19 mouse cellular contexts compared by ENCODE assay signal in the genomic region with DNA sequence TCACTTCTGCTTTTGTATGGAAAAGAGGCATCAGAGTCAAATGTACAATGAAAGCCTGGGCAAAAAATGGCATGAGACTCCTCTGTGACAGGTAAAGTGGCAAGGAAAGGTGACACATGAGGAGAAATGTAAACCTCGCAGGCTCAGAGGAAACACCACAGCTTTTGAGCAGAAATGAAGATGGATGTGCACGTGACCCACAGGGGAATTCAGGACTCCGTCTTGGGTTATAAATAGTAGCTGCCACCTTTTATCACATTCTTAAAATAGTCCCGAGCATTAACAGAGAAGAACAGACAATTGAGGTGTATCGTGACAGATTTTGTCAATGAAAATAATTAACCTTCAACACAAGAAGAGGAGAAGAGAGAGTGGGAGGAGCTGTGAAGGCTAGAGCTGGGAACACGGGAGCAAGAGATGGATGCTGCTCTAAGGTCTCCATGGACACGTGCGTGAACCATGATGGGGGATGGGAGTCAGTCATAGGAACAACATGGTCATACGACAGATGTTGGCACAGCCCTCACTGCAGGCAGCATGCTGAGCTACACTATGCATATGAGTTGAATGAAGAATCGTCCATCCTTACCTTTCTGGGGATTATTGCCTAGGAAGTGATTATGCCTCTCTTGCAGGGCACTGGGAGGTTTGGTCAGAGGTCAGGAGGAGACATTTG.
DNase-seq lines count a peak whose midpoint lies in the region; ATAC-seq lines count a peak whose summit lies in the region.
"Had no signal": no experiment of that assay in that cellular context is flagged by ENCODE, and none has a peak within 500 bp of the region (broad histone marks: within the 10 kb centered on the region; RNA-seq: fewer than 3 reads in every experiment).

No protein-coding gene starts in this region.

- peak overlapping the region; percentile 46 for H3K4me2 ChIP-seq in heart, embryonic 12.5 days
- H3K4me2 ChIP-seq in heart, embryonic 13.5 days, result peak overlapping the region; percentile 37
- no peak overlapping the region for H3K4me2 ChIP-seq in hindbrain, embryonic 16.5 days (ENCODE audit: low read length)
- H3K4me2 ChIP-seq in intestine, embryonic 15.5 days (replicated peaks), result no peak overlapping the region

- H3K36me3 ChIP-seq in heart, embryonic 12.5 days, result no peaks in the 10 kb centered on the region
- no peaks in the 10 kb centered on the region for H3K36me3 ChIP-seq in heart, embryonic 13.5 days
- H3K36me3 ChIP-seq in hindbrain, embryonic 16.5 days (ENCODE audit: control insufficient read depth, insufficient read depth, low read length), result no peaks in the 10 kb centered on the region
- no peaks in the 10 kb centered on the region for H3K36me3 ChIP-seq in intestine, embryonic 15.5 days
- H3K36me3 ChIP-seq: limb, embryonic 10.5 days had no signal

- H3K27me3 ChIP-seq in heart, embryonic 12.5 days (replicated peaks), result no peaks in the 10 kb centered on the region
- H3K27me3 ChIP-seq in heart, embryonic 13.5 days (replicated peaks), result no peaks in the 10 kb centered on the region
- no peaks in the 10 kb centered on the region for H3K27me3 ChIP-seq in hindbrain, embryonic 16.5 days (replicated peaks; ENCODE audit: control insufficient read depth, insufficient read depth, low read length)
- H3K27me3 ChIP-seq in intestine, embryonic 15.5 days (replicated peaks), result no peaks in the 10 kb centered on the region

- DNase-seq in heart, postnatal 36 days, result no peak
- peak; percentile 12 for DNase-seq in brain, adult 2 months (ENCODE audit: low read depth, low spot score)
- DNase-seq in right cerebral cortex, postnatal 25 days, result no peak
- DNase-seq: adrenal gland, adult 8-10 months; cerebellum, adult 11-12 months; cerebellum, postnatal 25 days; embryo, embryonic 11 days; gastrocnemius, postnatal 14 days; kidney, postnatal 4 days; layer of hippocampus, adult 9-11 months; liver, postnatal 0 days; lung, postnatal 14 days had no signal

- H3K27ac ChIP-seq in heart, embryonic 12.5 days (ENCODE audit: poor library complexity, severe bottlenecking), result no peak overlapping the region
- H3K27ac ChIP-seq in heart, embryonic 13.5 days (replicated peaks), result no peak overlapping the region
- no peak overlapping the region for H3K27ac ChIP-seq in hindbrain, embryonic 16.5 days (ENCODE audit: low read depth, low read length)
- no peak overlapping the region for H3K27ac ChIP-seq in intestine, embryonic 15.5 days
- H3K27ac ChIP-seq: limb, embryonic 10.5 days; stomach, postnatal 0 days had no signal

- H3K9ac ChIP-seq in heart, embryonic 12.5 days, result no peak overlapping the region
- no peak overlapping the region for H3K9ac ChIP-seq in heart, embryonic 13.5 days
- no peak overlapping the region for H3K9ac ChIP-seq in hindbrain, embryonic 16.5 days (ENCODE audit: low read depth, low read length)
- H3K9ac ChIP-seq in intestine, embryonic 15.5 days, result no peak overlapping the region
- H3K9ac ChIP-seq: liver, postnatal 0 days had no signal

- WGBS in heart, embryonic 12.5 days, result 46% methylated on average over 10 of the region's 10 CpGs
- 36% methylated on average over 10 of the region's 10 CpGs for WGBS in heart, embryonic 13.5 days
- WGBS in hindbrain, embryonic 16.5 days, result 56% methylated on average over 10 of the region's 10 CpGs
- WGBS in intestine, embryonic 15.5 days, result 76% methylated on average over 10 of the region's 10 CpGs

- peaks cover 15% of the 10 kb centered on the region; the same call in 1 of the 2 replicates for H3K4me1 ChIP-seq in heart, embryonic 12.5 days (replicated peaks)
- H3K4me1 ChIP-seq in heart, embryonic 13.5 days, result peaks cover 21% of the 10 kb centered on the region
- 0 out of 2 replicates have a peak, but pooled peaks cover 2% of the 10 kb centered on the region for H3K4me1 ChIP-seq in hindbrain, embryonic 16.5 days (ENCODE audit: control insufficient read depth, insufficient read depth, low read depth, low read length)
- H3K4me1 ChIP-seq in intestine, embryonic 15.5 days (replicated peaks), result no peaks in the 10 kb centered on the region
- H3K4me1 ChIP-seq: limb, embryonic 10.5 days had no signal

- H3K9me3 ChIP-seq in heart, embryonic 12.5 days (replicated peaks), result no peaks in the 10 kb centered on the region
- H3K9me3 ChIP-seq in heart, embryonic 13.5 days, result no peaks in the 10 kb centered on the region
- H3K9me3 ChIP-seq in hindbrain, embryonic 16.5 days (ENCODE audit: control insufficient read depth, low read length), result no peaks in the 10 kb centered on the region
- no peaks in the 10 kb centered on the region for H3K9me3 ChIP-seq in intestine, embryonic 15.5 days
- H3K9me3 ChIP-seq: limb, embryonic 10.5 days had no signal

- H3K4me3 ChIP-seq in heart, embryonic 12.5 days, result no peak overlapping the region
- H3K4me3 ChIP-seq in heart, embryonic 13.5 days, result no peak overlapping the region
- no peak overlapping the region for H3K4me3 ChIP-seq in hindbrain, embryonic 16.5 days (ENCODE audit: low read length)
- no peak overlapping the region for H3K4me3 ChIP-seq in intestine, embryonic 15.5 days (replicated peaks)
- H3K4me3 ChIP-seq: limb, embryonic 10.5 days had no signal

- intact Hi-C loops in heart, postnatal 36 days (cut with DNase I), result no loop called here

- ATAC-seq in heart, embryonic 12.5 days (ENCODE audit: insufficient number of reproducible peaks, low FRiP score), result no peak
- no peak for ATAC-seq in heart, embryonic 13.5 days (ENCODE audit: extremely low read depth, insufficient number of reproducible peaks, low FRiP score, low TSS enrichment)
- 0 out of 2 replicates have a peak, but pooled peaks have one; percentile 29 for ATAC-seq in hindbrain, embryonic 16.5 days
- ATAC-seq in intestine, embryonic 15.5 days, result no peak
- ATAC-seq: intestine, embryonic 16.5 days; liver, postnatal 0 days had no signal

Comparison
In these comparisons a context has a peak if more than half of its experiments do, and no peak if none do; other contexts are left out.
1. H3K4me2 ChIP-seq: peak in heart, embryonic 12.5 days (single experiment) and heart, embryonic 13.5 days (single experiment); none in hindbrain, embryonic 16.5 days (single experiment) and intestine, embryonic 15.5 days (single experiment).